Mouse (Mus musculus): ENCODE data around the gene Dtx3. TPM values are rescaled to one million over a fixed set of nuclear protein-coding genes. Genes with fewer than 3 reads are reported as not detected.
A peak's percentile ranks its signal among the peaks of the same experiment; 100 is the strongest.
"Not testable (repeated sequence)": the region's sequence is repeated elsewhere in the genome, so short reads cannot be mapped to it uniquely, and the experiment has no call there.

Dtx3 gene
- polyA plus RNA-seq, 1 experiment from 2014 or later: 112 TPM

DNA sequence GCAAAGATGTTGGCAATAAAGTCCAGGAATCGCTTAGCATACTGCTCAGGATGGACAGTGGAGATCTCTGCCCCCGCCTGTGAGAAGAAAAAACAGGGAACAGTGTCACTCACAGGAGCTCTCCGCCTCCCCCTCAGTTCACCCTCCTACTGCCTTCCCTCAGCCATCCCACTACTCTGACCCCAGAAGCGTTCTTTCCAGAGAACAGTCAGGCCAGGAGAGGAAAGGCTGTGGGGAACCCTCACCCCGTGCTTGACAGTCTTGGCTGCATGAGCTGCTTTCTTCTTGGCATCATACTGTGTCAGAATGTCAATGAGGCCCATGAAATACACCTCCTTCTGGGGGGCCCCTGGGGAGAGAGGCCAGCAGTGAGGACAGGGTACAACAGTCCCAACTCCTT is 3.5 kb upstream of the Dtx3 start:
- Histone ChIP-seq H3K27me3 (replicated peaks; ENCODE audit: control insufficient read depth, insufficient read depth, low read length) (no peaks in the 10 kb centered on the region), H3K9me3 (ENCODE audit: control insufficient read depth, low read length) (no peaks in the 10 kb centered on the region), H3K4me3 (ENCODE audit: low read depth, low read length) (no peak overlapping the region), H3K9ac (ENCODE audit: low read depth, low read length) (no peak overlapping the region), H3K4me2 (ENCODE audit: low read depth, low read length) (no peak overlapping the region), H3K27ac (replicated peaks; ENCODE audit: low read depth, low read length) (no peak overlapping the region), H3K36me3 (ENCODE audit: control insufficient read depth, insufficient read depth, low read length) (peaks cover 45% of the 10 kb centered on the region), H3K4me1 (ENCODE audit: control insufficient read depth, insufficient read depth, low read length) (peaks cover 14% of the 10 kb centered on the region)
- DNase-seq (ENCODE audit: low spot score): no peak
- 79% methylated on average over 5 of the region's 5 CpGs for WGBS
- ATAC-seq (ENCODE audit: low read depth): no peak

DNA sequence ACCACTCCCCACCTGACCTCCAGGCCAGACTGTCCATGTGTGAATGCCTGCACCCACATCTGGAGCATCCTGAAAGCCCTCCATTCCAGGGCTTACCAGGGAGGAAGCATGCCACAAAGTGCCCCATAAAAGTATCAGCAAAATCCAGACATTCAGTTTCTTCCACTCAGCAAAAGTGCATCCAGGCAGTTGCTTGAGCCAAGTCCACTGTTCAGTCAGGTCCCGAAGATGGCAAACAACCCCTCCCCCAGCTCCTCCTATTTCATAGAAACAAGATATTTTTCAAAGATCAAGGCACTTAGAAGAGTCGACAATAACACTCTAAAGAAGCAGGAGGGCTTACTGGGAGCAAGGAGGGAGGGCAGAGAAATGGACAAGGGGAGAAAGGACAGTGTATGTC is 3.0 kb upstream of the Dtx3 start:
- Histone ChIP-seq H3K36me3 (ENCODE audit: control insufficient read depth, insufficient read depth, low read length) (peaks cover 40% of the 10 kb centered on the region; the same call in 1 of the 2 replicates), H3K9ac (ENCODE audit: low read depth, low read length) (no peak overlapping the region), H3K4me2 (ENCODE audit: low read depth, low read length) (no peak overlapping the region), H3K4me3 (ENCODE audit: low read depth, low read length) (no peak overlapping the region), H3K4me1 (ENCODE audit: control insufficient read depth, insufficient read depth, low read length) (peaks cover 14% of the 10 kb centered on the region), H3K27ac (replicated peaks; ENCODE audit: low read depth, low read length) (no peak overlapping the region), H3K9me3 (ENCODE audit: control insufficient read depth, low read length) (no peaks in the 10 kb centered on the region), H3K27me3 (replicated peaks; ENCODE audit: control insufficient read depth, insufficient read depth, low read length) (no peaks in the 10 kb centered on the region)
- 55% methylated on average over 2 of the region's 2 CpGs for WGBS
- no peak for ATAC-seq (ENCODE audit: low read depth)
- DNase-seq (ENCODE audit: low spot score): no peak

DNA sequence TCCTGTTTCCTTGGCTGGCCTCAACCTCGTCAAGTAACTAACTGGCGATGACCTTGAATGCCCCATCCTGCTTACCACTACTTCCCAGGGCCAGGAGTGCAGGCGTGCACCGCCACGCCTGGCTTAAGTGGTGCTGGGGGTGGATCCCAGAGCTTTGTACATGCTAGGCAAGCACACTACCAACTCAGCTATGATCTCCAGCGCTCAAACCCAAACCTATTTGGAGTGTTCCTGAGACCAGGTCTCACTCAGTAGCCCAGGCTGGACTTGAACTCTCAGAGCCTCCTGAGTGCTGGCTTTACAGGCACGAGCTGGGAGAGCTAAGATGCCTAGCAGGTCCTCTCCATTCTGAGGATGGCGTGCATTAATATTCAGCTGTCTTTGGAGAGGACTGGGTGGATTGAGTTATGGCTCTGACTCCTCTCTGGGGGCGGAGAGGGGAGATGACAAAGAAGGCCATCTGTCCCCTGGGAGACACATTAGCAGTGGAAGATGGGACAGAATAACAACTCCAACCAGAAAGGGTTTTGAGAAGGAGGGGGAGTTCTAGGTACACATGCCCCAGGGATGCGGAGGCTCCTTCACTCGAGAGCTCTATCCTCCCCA is 2.1 kb upstream of the Dtx3 start:
- Histone ChIP-seq H3K27ac (replicated peaks; ENCODE audit: low read depth, low read length) (no peak overlapping the region), H3K9ac (ENCODE audit: low read depth, low read length) (no peak overlapping the region), H3K36me3 (ENCODE audit: control insufficient read depth, insufficient read depth, low read length) (peaks cover 41% of the 10 kb centered on the region; the same call in 1 of the 2 replicates), H3K9me3 (ENCODE audit: control insufficient read depth, low read length) (no peaks in the 10 kb centered on the region), H3K27me3 (replicated peaks; ENCODE audit: control insufficient read depth, insufficient read depth, low read length) (no peaks in the 10 kb centered on the region), H3K4me2 (ENCODE audit: low read depth, low read length) (no peak overlapping the region), H3K4me1 (ENCODE audit: control insufficient read depth, insufficient read depth, low read length) (peaks cover 14% of the 10 kb centered on the region), H3K4me3 (ENCODE audit: low read depth, low read length) (no peak overlapping the region)
- WGBS: 85% methylated on average over 11 of the region's 11 CpGs
- DNase-seq (ENCODE audit: low spot score) (no peak), ATAC-seq (ENCODE audit: low read depth) (no peak)

DNA sequence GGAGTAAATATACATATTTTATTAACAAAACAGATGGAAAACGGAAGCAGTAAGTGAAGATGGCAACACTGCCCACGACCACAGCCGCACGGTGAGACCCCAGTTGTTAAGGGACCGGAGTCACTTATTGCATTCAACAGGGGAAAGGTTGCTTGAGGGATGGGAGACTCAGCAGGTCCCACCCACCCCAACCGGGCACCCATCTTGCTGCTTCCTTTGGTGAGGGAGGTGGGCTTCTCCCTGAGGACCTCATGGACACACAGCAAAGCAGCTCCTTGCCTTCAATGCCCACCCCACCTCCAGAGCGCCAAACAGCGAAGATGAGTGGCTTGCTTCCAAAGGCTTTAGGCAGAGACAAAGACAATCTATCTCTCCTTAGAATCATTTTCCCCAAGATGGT is 1.6 kb upstream of the Dtx3 start:
- Histone ChIP-seq H3K4me1 (ENCODE audit: control insufficient read depth, insufficient read depth, low read length) (peaks cover 14% of the 10 kb centered on the region), H3K27ac (replicated peaks; ENCODE audit: low read depth, low read length) (peak overlapping the region; percentile 96; the same call in 1 of the 2 replicates), H3K9ac (ENCODE audit: low read depth, low read length) (no peak overlapping the region), H3K4me2 (ENCODE audit: low read depth, low read length) (no peak overlapping the region), H3K9me3 (ENCODE audit: control insufficient read depth, low read length) (no peaks in the 10 kb centered on the region), H3K27me3 (replicated peaks; ENCODE audit: control insufficient read depth, insufficient read depth, low read length) (no peaks in the 10 kb centered on the region), H3K36me3 (ENCODE audit: control insufficient read depth, insufficient read depth, low read length) (peaks cover 41% of the 10 kb centered on the region; the same call in 1 of the 2 replicates), H3K4me3 (ENCODE audit: low read depth, low read length) (no peak overlapping the region)
- DNase-seq (ENCODE audit: low spot score) (no peak), ATAC-seq (ENCODE audit: low read depth) (no peak)
- WGBS: 84% methylated on average over 8 of the region's 8 CpGs

DNA sequence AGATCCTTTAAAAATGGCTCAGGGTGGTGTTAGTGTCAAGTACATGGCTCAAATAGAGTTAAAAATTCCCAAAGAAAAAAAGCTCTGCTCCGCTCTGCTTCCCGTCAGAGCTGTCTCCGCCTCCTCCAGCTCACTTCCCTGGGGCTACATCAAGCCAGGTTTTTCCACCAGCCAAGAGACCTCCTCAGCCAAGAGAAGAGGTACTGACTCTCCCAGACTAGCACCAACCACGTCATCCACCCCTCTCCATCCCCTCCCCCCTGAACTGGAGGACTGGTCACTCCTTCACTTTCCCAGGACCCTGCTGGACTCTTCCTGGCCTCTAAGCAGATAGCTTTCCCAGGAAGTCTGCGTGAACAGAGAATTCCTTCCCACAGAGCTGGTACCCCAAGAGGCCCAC is 864 bp upstream of the Dtx3 start:
- H3K9me3 ChIP-seq (ENCODE audit: control insufficient read depth, low read length): no peaks in the 10 kb centered on the region
- H3K4me1 ChIP-seq (ENCODE audit: control insufficient read depth, insufficient read depth, low read length): peaks cover 19% of the 10 kb centered on the region
- H3K36me3 ChIP-seq (ENCODE audit: control insufficient read depth, insufficient read depth, low read length): peaks cover 40% of the 10 kb centered on the region
- ATAC-seq (ENCODE audit: low read depth) (peak; percentile 85), DNase-seq (ENCODE audit: low spot score) (peak; percentile 93)
- H3K27ac ChIP-seq (replicated peaks; ENCODE audit: low read depth, low read length): peak overlapping the region; percentile 96
- peak overlapping the region; percentile 76 for H3K4me3 ChIP-seq (ENCODE audit: low read depth, low read length)
- WGBS: 2% methylated on average over 5 of the region's 5 CpGs
- H3K4me2 ChIP-seq (ENCODE audit: low read depth, low read length): peak overlapping the region; percentile 72
- H3K27me3 ChIP-seq (replicated peaks; ENCODE audit: control insufficient read depth, insufficient read depth, low read length): no peaks in the 10 kb centered on the region
- H3K9ac ChIP-seq (ENCODE audit: low read depth, low read length): peak overlapping the region; percentile 97

DNA sequence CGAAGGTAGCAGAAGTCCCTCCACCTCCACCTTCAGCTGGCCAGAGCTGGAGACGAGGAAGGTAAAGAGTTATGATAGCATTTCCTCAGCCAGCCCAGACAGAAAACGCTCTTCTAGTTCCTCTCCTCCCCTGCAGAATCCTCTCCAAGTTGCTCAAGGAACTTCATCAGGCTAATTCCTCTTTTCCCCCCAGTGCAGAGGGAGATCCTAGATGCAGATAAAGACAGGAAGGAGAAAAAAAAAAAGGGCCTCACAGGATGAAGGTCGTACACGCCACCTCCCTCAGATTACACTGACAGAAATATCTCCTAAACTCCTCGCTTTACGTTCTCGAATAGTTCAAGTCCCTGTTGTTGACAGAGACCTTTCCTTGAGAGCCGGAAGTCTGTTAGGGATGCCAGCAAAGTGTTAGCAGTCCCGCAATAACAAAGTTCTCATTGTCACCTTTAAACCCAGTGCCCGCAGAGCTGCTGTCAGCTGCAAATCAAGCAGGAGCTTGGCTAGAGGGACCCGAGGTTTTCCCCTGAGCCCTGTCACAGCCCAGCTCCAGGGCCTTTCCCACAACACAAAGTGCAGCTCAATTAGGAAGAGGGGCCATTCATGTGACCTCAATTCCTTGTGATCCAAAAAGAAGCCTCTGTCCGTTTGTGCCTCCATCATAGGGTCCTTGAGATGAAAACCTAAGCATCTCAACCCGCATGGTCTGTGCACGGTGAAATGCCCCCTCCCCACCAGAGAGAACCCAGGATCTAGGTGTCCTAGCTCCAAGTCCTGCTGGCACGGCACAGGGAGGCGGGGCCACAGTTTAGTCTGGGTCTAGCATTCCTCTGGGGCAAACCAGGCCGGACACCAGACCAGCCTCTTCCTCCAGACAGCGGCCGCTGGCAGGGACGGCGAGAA is 850 bp downstream of the Dtx3 start:
- Histone ChIP-seq H3K4me3 (ENCODE audit: low read depth, low read length) (peak overlapping the region; percentile 76), H3K27ac (replicated peaks; ENCODE audit: low read depth, low read length) (peak overlapping the region; percentile 96), H3K36me3 (ENCODE audit: control insufficient read depth, insufficient read depth, low read length) (peaks cover 46% of the 10 kb centered on the region), H3K27me3 (replicated peaks; ENCODE audit: control insufficient read depth, insufficient read depth, low read length) (no peaks in the 10 kb centered on the region), H3K9ac (ENCODE audit: low read depth, low read length) (peak overlapping the region; percentile 97), H3K4me1 (ENCODE audit: control insufficient read depth, insufficient read depth, low read length) (peaks cover 29% of the 10 kb centered on the region), H3K9me3 (ENCODE audit: control insufficient read depth, low read length) (no peaks in the 10 kb centered on the region), H3K4me2 (ENCODE audit: low read depth, low read length) (peak overlapping the region; percentile 72)
- peak; percentile 56 for DNase-seq (ENCODE audit: low spot score)
- WGBS: 8% methylated on average over 22 of the region's 22 CpGs
- no peak for ATAC-seq (ENCODE audit: low read depth)

DNA sequence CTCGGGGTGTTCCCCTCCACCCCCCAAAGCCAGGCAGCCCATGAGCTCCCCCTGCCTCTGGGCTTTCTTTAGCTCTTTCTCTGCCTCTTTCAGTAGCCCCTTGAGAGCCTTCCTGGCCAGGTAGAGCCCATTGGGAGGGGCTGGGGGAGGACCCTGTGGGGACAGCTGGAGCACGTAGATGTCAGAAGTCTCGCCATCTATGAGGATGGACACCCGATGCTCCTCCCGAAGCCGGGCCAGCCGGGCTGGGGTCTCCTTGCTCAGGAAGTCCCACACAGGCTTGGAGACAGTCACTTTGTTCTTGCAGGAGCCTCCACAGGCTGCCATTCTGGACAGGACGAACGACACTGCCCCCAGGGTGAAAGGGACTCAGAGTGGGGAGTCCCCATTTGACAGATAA is 2.5 kb downstream of the Dtx3 start:
- Histone ChIP-seq H3K4me3 (ENCODE audit: low read depth, low read length) (no peak overlapping the region), H3K4me1 (ENCODE audit: control insufficient read depth, insufficient read depth, low read length) (peaks cover 29% of the 10 kb centered on the region), H3K27ac (replicated peaks; ENCODE audit: low read depth, low read length) (no peak overlapping the region), H3K27me3 (replicated peaks; ENCODE audit: control insufficient read depth, insufficient read depth, low read length) (no peaks in the 10 kb centered on the region), H3K9me3 (ENCODE audit: control insufficient read depth, low read length) (no peaks in the 10 kb centered on the region), H3K4me2 (ENCODE audit: low read depth, low read length) (0 out of 2 replicates have a peak overlapping the region, but pooled peaks have one; percentile 18), H3K36me3 (ENCODE audit: control insufficient read depth, insufficient read depth, low read length) (peaks cover 31% of the 10 kb centered on the region), H3K9ac (ENCODE audit: low read depth, low read length) (no peak overlapping the region)
- ATAC-seq (ENCODE audit: low read depth): no peak
- 73% methylated on average over 9 of the region's 9 CpGs for WGBS
- DNase-seq (ENCODE audit: low spot score): no peak

DNA sequence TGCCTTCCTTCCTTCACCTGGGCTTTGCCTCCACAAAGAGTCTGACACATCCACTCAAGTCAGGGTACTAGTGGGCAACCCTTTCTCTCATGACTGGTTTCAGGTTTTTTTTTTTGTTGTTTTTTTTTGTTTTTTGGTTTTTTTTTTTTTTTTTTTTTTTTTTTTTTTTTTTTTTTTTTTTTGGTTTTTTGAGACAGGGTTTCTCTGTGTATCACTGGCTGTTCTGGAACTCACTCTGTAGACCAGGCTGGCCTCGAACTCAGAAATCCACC is 3.5 kb downstream of the Dtx3 start:
- not testable (repeated sequence) for H3K9me3 ChIP-seq (ENCODE audit: control insufficient read depth, low read length); DNase-seq (ENCODE audit: low spot score); ATAC-seq (ENCODE audit: low read depth); H3K27ac ChIP-seq (replicated peaks; ENCODE audit: low read depth, low read length); H3K4me2 ChIP-seq (ENCODE audit: low read depth, low read length); H3K27me3 ChIP-seq (replicated peaks; ENCODE audit: control insufficient read depth, insufficient read depth, low read length); H3K4me3 ChIP-seq (ENCODE audit: low read depth, low read length); H3K9ac ChIP-seq (ENCODE audit: low read depth, low read length)
- 90% methylated on average over 1 of the region's 1 CpGs for WGBS
- peaks cover 32% of the 10 kb centered on the region for H3K4me1 ChIP-seq (ENCODE audit: control insufficient read depth, insufficient read depth, low read length)
- H3K36me3 ChIP-seq (ENCODE audit: control insufficient read depth, insufficient read depth, low read length): peaks cover 30% of the 10 kb centered on the region

Data from embryonic facial prominence, embryonic 14.5 days (tissue).